Mouse (Mus musculus): Measurements from ENCODE around the gene Mup7. TPM values are rescaled to one million over a fixed set of nuclear protein-coding genes. Genes with fewer than 3 reads are reported as not detected.
"Not testable (repeated sequence)": the region's sequence is repeated elsewhere in the genome, so short reads cannot be mapped to it uniquely, and the experiment has no call there.

Mup7 gene
- not detected in 2 replicates for polyA plus RNA-seq (2012; ENCODE audit: insufficient read depth, insufficient read length, missing spikeins)

DNA sequence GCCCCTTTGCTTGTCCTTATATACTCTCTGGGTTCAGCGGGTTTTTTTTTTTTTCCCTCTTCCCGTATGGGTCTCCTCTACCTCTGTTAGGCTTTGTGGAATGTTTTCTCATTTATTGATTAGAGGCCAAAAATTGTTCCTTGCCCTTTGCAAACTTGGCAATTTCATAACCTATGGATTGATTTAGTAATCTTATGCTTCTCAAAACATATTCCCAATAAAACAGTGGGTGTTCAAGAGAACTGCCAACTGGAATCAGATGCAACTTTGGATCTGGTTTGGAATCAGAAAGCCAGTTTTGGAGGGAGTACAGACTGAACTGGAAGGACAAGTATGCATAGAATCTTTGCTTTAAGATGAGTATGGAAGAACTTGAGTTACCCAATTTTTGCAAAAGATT, at the start of gene Mup7:
TSS of gene Mup7 (minus strand) at position 101 of the 400 bp plus-strand sequence.
- H3K4me3 ChIP-seq (ENCODE audit: insufficient read depth, low read length); H3K4me1 ChIP-seq (ENCODE audit: control insufficient read depth, insufficient read depth, low read length); H3K27ac ChIP-seq (ENCODE audit: insufficient read depth, low read depth, low read length): not testable (repeated sequence)

DNA sequence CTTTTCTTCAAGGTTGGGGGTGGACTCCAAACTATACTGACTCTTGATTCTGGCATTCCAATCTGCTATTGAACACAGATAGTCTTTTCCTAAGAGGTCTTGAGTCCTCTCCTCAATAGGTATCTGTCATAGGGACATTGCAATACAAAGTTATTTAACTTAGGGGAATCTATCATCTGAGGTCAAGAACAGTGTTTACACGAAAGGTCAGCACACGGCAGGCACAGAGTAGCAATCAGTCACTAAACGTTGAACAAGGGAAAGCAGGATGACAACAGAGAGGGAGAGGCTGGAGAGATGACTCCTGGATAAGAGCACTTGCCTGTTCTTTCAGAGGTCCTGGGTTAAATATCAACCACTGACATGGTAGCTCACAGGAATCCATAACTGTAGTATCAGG, 9.6 kb upstream of the Mup7 start:
- not testable (repeated sequence) for H3K4me1 ChIP-seq (ENCODE audit: control insufficient read depth, insufficient read depth, low read length); H3K4me3 ChIP-seq (ENCODE audit: insufficient read depth, low read length); H3K27ac ChIP-seq (ENCODE audit: insufficient read depth, low read depth, low read length)

- H3K4me3 ChIP-seq (ENCODE audit: insufficient read depth, low read length); H3K27ac ChIP-seq (ENCODE audit: insufficient read depth, low read depth, low read length); H3K4me1 ChIP-seq (ENCODE audit: control insufficient read depth, insufficient read depth, low read length): not testable (repeated sequence)
These were observed 40.8 kb downstream of the Mup7 start for GRCm38 (mm10) chr4:60029334-60030111.

DNA sequence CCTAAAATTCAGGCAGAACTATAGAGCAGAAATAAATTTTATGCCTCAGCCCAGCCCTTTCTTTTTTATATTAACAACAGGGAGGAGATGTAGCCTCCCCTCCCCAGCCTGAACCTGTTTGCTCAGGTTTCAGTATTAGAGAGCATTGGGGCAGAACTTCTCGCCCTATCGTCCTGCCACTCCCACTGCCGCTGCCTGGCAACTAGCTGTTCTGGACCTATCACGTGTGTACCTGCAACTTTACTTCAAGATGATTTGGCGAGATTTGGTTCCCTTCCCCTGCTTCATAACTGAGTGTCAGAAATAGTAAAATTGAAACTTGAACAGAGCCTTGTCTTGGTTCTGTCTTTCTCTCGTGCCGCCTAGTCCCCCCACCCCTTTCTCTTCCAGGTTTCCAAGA, 50.1 kb downstream of the Mup7 start:
- not testable (repeated sequence) for H3K27ac ChIP-seq (ENCODE audit: insufficient read depth, low read depth, low read length); H3K4me1 ChIP-seq (ENCODE audit: control insufficient read depth, insufficient read depth, low read length); H3K4me3 ChIP-seq (ENCODE audit: insufficient read depth, low read length)

Other genes with a start within 250 kb of the Mup7 start
- gene Slc46a2, start 155.4 kb downstream of the Mup7 start, polyA plus RNA-seq (2012; ENCODE audit: insufficient read depth, insufficient read length, missing spikeins) = 0.47 TPM in 1 of 2 replicates, not detected in the other
- gene Mup4, start 109.8 kb downstream of the Mup7 start, polyA plus RNA-seq (2012; ENCODE audit: insufficient read depth, insufficient read length, missing spikeins) = not detected in 2 replicates
- gene Mup6, start 106.2 kb downstream of the Mup7 start, polyA plus RNA-seq (2012; ENCODE audit: insufficient read depth, insufficient read length, missing spikeins) = not detected in 2 replicates
- gene Mup2, start 83.8 kb upstream of the Mup7 start, polyA plus RNA-seq (2012; ENCODE audit: insufficient read depth, insufficient read length, missing spikeins) = not detected in 2 replicates
- gene Mup8, start 152.1 kb upstream of the Mup7 start, polyA plus RNA-seq (2012; ENCODE audit: insufficient read depth, insufficient read length, missing spikeins) = not detected in 2 replicates